Mouse (Mus musculus): ENCODE results near the gene Olfr1423.

DNA sequence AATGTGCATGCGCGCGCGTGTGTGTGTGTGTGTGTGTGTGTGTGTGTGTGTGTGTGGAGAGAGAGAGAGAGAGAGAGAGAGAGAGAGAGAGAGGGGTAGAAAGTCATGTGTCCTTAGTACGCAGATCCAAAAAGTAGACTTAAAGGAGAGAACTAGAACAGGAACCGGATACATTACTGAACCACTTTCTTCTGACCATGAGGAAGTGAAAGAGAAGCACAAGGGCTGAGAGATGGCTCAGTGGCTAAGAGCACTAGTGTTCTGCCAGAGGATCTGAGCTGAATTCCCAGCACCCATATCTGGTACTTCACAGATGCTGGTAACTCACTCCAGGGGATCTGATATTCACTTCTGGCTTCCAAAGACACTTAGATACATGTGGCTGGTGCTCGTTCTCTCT is 51.8 kb downstream of the Olfr1423 start:
- TF ChIP-seq POLR2A (IDR thresholded peaks at IDR 0.05; ENCODE audit: borderline replicate concordance, control insufficient read depth, low read depth, low read length), result no peak
- TF ChIP-seq CTCF (IDR thresholded peaks at IDR 0.05; ENCODE audit: control insufficient read depth, insufficient read depth, low read length), result no peak
